Mouse (Mus musculus) midbrain, embryonic 14.5 days (tissue): Measurements from ENCODE around the gene Mthfd1l. TPM values are rescaled to one million over a fixed set of nuclear protein-coding genes. Genes with fewer than 3 reads are reported as not detected.

Source experiments
- ATAC-seq: fragments of 200-750 bp; cut with Nextera tagmentation; 2 replicates; pipeline ENCODE4 v1.8.0; 2017; ENCODE audit warnings: moderate number of reproducible peaks, moderate library complexity; ENCODE audit not compliant: low FRiP score, low TSS enrichment
- DNase-seq: peaks from one replicate; pipeline ENCODE4 v3.0.0-alpha.2; 2015
- H3K27ac ChIP-seq: fragments of 300-500 bp; sonication (generic); replicated peaks from 2 replicates; pipeline ENCODE4 v1.5.1; 2014; ENCODE audit warnings: mild to moderate bottlenecking, low read depth, low read length, moderate library complexity
- H3K27me3 ChIP-seq: fragments of 300-500 bp; sonication (generic); 2 replicates; pipeline ENCODE4 v1.6.1; 2014; ENCODE audit warnings: low read length, control low read depth, mixed read lengths; ENCODE audit not compliant: control insufficient read depth, insufficient read depth
- H3K36me3 ChIP-seq: fragments of 300-500 bp; sonication (generic); 2 replicates; pipeline ENCODE4 v1.6.1; 2014; ENCODE audit warnings: low read length, control low read depth; ENCODE audit not compliant: control insufficient read depth, insufficient read depth
- H3K4me1 ChIP-seq: fragments of 300-500 bp; sonication (generic); 2 replicates; pipeline ENCODE4 v1.6.1; 2014; ENCODE audit warnings: mild to moderate bottlenecking, antibody characterized with exemption, low read length, control low read depth; ENCODE audit not compliant: control insufficient read depth, insufficient read depth
- H3K4me2 ChIP-seq: fragments of 300-500 bp; sonication (generic); 2 replicates; pipeline ENCODE4 v1.6.1; 2014; ENCODE audit warnings: mild to moderate bottlenecking, low read length, moderate library complexity
- H3K4me3 ChIP-seq: fragments of 300-500 bp; sonication (generic); replicated peaks from 2 replicates; pipeline ENCODE4 v1.5.1; 2014; ENCODE audit warnings: low read depth, low read length
- H3K9ac ChIP-seq: fragments of 300-500 bp; sonication (generic); replicated peaks from 2 replicates; pipeline ENCODE4 v1.6.1; 2014; ENCODE audit warnings: mild to moderate bottlenecking, low read length, moderate library complexity
- H3K9me3 ChIP-seq: fragments of 300-500 bp; sonication (generic); 2 replicates; pipeline ENCODE4 v1.6.1; 2016; ENCODE audit warnings: low read length, control low read depth, mixed read lengths; ENCODE audit not compliant: control insufficient read depth
- WGBS: fragments of 180-500 bp; shearing (Covaris S2); extraction: QIAGEN DNeasy Blood & Tissue Kit; methylation state at CpG from one replicate; pipeline ENCODE4 v1.1.7; 2014; 5-methylcytosine and 5-hydroxymethylcytosine counted together
- polyA plus RNA-seq: library from polyadenylated mRNA; unstranded; fragments of >200 nt; fragmentation: Nextera tagmentation; extraction: Ambion mirVana; gene quantifications from 2 replicates; pipeline ENCODE4 v1.2.1, GENCODE M21; 2014

The Mthfd1l gene
- polyA plus RNA-seq, 1 experiment from 2014 or later: 6.4 TPM

DNA sequence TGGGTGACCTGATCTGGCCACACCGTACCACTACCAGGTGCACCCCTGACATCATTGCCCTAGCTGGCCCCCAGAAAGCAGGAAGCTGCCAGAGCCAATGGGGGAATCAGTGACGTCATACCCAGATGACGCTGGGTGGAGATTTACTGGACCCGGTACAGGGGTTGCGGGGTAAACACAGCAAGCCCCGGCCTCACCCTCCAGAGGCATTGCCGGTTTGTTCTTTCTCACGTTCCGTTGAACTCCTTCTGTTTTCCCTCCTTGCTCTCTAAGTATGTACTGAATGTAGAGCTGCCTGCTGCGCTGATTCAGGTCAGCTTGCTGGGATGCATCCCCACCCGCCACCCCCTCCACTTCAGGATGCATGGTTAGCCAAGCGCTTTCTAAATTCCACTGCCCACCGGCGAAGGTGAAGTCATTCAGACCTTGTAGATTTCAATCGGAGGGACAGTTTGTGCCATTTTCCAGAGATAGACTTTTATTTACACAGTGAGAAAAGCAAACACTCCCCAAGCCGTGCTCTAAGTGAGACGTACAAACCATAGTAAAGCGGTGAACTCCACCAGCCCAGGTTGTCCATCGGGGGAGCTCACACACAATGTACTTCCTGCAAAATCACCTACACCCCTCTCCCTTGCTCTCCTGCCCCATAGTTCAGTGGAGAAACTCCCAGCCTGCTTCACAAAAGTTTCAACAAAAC, 138.3 kb downstream of the Mthfd1l start:
- 72% methylated on average over 19 of the region's 19 CpGs for WGBS
- Histone ChIP-seq H3K9ac (no peak overlapping the region), H3K4me1 (peaks cover 7% of the 10 kb centered on the region; the same call in 1 of the 2 replicates), H3K27ac (no peak overlapping the region), H3K36me3 (no peaks in the 10 kb centered on the region), H3K4me3 (no peak overlapping the region), H3K27me3 (no peaks in the 10 kb centered on the region), H3K9me3 (no peaks in the 10 kb centered on the region), H3K4me2 (no peak overlapping the region)
- DNase-seq: no peak
- ATAC-seq: no peak

DNA sequence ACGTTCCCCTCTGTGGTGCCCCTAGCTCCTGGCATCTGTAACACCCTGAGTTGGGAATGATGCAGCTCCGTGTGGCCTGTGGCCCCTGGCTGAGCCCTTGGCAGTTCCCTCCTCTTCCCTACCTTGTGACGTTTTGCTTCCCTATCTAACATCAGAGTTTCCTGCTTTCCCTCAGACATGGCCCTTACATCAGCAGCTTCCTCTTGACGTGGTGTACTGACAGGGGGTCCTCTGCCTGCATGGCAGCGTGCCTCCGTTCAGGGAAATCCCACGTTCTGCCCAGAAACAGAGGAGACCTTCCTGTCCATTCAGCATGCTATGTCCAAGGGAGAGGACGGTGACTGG, 138.8 kb downstream of the Mthfd1l start:
- 78% methylated on average over 8 of the region's 8 CpGs for WGBS
- Histone ChIP-seq H3K9ac (no peak overlapping the region), H3K36me3 (no peaks in the 10 kb centered on the region), H3K4me1 (peaks cover 7% of the 10 kb centered on the region; the same call in 1 of the 2 replicates), H3K27ac (no peak overlapping the region), H3K4me2 (no peak overlapping the region), H3K9me3 (no peaks in the 10 kb centered on the region), H3K4me3 (no peak overlapping the region), H3K27me3 (no peaks in the 10 kb centered on the region)
- ATAC-seq (no peak), DNase-seq (no peak)

DNA sequence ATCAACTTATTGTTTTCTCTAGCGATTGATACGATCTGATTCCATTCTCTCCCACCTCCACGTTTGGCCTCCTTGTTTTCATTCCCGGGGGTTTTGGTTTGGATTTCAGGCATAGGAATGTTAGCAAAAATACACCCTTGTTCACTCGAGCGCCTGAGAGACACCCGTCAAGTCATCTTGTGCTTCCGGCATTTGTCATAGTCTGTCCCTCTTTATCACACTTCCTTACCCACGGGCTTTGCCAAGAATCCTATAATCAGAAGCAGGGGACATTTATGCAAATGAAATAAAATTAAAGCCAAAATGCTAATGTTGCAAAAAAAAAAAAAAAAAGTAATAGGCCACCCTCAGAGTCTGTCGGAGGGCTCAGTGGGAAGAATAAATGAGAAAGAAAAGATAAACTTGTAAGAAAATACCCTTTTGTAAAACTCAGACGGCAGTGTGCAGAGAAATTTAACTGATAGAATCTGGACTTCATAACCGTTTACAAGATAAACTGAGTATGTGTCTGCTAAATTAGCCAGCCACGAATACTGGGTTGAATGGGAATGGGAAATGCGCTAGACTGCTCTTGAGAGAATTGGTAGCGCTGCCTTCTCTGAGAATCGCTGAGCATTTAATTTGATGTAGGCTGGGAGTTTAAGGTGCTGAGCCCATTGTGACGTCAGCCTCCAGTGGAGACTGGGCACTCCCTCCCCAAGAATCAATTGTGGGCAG, 139.9 kb downstream of the Mthfd1l start:
- no peaks in the 10 kb centered on the region for H3K36me3 ChIP-seq
- ATAC-seq (peak; percentile 41; the same call in 1 of the 2 replicates), DNase-seq (peak; percentile 30)
- 53% methylated on average over 17 of the region's 17 CpGs for WGBS
- no peak overlapping the region for H3K4me3 ChIP-seq
- H3K9me3 ChIP-seq: no peaks in the 10 kb centered on the region
- H3K4me2 ChIP-seq: no peak overlapping the region
- H3K27me3 ChIP-seq: no peaks in the 10 kb centered on the region
- 0 out of 2 replicates have a peak, but pooled peaks cover 2% of the 10 kb centered on the region for H3K4me1 ChIP-seq
- no peak overlapping the region for H3K9ac ChIP-seq
- H3K27ac ChIP-seq: 0 out of 2 replicates have a peak overlapping the region, but pooled peaks have one; percentile 14

DNA sequence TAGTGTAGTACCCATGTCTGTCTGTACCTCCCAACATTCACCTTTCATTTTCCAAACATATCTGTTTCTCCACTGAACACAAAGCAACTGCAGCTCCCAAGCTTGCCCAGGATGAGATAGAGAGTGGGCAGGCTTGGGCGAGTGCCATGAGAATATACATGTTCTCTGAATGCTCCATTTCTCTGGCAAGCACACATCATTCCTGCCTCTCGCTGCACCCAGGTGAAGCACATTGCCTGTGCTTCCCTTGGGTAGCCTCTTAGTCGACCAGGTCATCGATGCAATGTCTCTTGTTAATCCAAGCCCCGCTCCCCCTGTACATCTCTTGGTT, 140.4 kb downstream of the Mthfd1l start:
- Histone ChIP-seq H3K27me3 (no peaks in the 10 kb centered on the region), H3K36me3 (no peaks in the 10 kb centered on the region), H3K4me2 (no peak overlapping the region), H3K9me3 (no peaks in the 10 kb centered on the region), H3K9ac (no peak overlapping the region), H3K4me1 (no peaks in the 10 kb centered on the region), H3K4me3 (no peak overlapping the region), H3K27ac (0 out of 2 replicates have a peak overlapping the region, but pooled peaks have one; percentile 14)
- no peak for ATAC-seq
- WGBS: 95% methylated on average over 5 of the region's 5 CpGs
- DNase-seq: no peak

DNA sequence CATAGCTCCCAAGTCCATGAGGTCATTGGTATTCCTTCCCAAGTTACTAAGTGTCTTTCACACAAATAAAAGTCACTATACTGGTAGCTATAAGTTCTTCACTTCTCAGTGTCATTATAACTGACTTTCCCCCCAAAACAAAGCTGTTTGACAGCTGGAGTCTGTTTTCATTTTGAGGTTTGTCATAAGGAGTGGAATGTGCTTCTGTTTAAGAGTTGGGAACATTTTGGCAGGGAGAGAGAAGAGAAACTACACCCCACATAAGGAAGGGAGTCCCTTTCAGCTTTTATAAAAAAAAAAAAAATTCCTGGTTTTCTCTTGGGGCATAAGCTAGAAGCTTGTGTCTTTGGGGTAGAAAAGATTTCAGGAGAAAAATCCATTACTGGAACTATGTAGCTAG, 143.7 kb downstream of the Mthfd1l start:
- no peaks in the 10 kb centered on the region for H3K36me3 ChIP-seq
- DNase-seq: no peak
- H3K9ac ChIP-seq: no peak overlapping the region
- no peaks in the 10 kb centered on the region for H3K27me3 ChIP-seq
- no peak overlapping the region for H3K27ac ChIP-seq
- ATAC-seq: no peak
- H3K4me2 ChIP-seq: no peak overlapping the region
- H3K4me1 ChIP-seq: no peaks in the 10 kb centered on the region
- H3K9me3 ChIP-seq: no peaks in the 10 kb centered on the region
- H3K4me3 ChIP-seq: no peak overlapping the region

DNA sequence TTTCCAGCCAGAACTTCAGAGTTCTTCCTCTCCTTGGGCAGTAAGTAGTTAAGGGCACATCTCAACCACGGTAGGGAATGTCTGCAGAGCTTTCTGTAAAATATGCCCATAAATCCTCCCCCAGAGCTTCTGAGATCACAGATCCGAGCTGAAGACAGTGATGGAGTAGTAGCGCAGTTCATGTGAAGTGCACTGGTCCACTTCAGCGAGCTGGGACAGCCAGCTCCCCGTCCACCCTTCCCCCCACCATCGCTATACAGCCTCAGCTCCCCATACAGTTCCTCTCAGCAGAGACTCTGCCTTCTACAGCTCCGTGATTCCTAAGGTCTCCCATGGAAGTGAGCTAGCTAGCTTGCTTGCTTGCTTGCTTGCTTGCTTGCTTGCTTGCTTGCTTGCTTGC, 144.2 kb downstream of the Mthfd1l start:
- no peaks in the 10 kb centered on the region for H3K36me3 ChIP-seq
- no peak overlapping the region for H3K9ac ChIP-seq
- DNase-seq (no peak), ATAC-seq (no peak)
- H3K27ac ChIP-seq: no peak overlapping the region
- no peak overlapping the region for H3K4me2 ChIP-seq
- WGBS: 62% methylated on average over 7 of the region's 7 CpGs
- no peak overlapping the region for H3K4me3 ChIP-seq
- no peaks in the 10 kb centered on the region for H3K27me3 ChIP-seq
- H3K4me1 ChIP-seq: no peaks in the 10 kb centered on the region
- H3K9me3 ChIP-seq: no peaks in the 10 kb centered on the region

DNA sequence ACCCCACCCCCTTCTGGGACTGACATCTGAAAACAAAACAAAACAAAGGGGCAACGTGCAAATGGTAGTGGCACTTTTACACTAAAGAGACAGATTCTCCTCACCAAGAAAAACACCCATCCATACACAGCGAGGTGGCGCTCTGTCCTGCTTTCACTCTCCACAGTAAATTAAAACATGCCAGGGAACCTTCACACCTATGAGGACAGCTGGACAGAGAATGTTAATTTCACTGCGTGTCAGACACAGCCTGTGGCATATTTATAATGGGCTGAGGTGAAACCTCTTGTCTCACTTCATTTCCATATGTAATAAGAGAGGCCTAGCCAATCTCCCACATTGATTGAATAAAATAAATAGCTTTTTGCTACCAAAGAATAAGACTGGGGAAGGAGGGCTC, 146.4 kb downstream of the Mthfd1l start:
- 67% methylated on average over 4 of the region's 4 CpGs for WGBS
- Histone ChIP-seq H3K9me3 (no peaks in the 10 kb centered on the region), H3K4me1 (no peaks in the 10 kb centered on the region), H3K27me3 (no peaks in the 10 kb centered on the region), H3K27ac (no peak overlapping the region), H3K9ac (no peak overlapping the region), H3K4me3 (no peak overlapping the region), H3K36me3 (no peaks in the 10 kb centered on the region), H3K4me2 (no peak overlapping the region)
- DNase-seq: no peak
- ATAC-seq: no peak

DNA sequence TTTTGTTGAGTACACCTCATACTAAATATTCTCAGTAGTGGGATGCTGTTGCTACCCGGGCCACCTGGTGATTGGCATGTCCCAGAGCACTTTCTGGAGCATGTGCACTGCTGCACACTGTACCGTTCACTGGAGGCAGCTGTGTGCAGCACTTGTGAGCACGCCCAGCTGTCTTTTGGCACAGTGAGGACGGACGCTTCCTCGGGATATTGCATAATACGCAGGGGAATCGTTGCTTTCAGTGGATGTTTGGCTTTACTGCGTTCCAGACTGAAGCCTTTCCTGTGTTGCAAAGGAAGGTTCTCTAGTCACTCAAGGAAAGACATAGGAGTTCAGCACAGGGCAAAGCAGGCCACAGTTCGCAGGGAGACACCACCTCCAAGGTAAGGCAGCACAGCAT, 147.8 kb downstream of the Mthfd1l start:
- ATAC-seq (no peak), DNase-seq (no peak)
- H3K9me3 ChIP-seq: no peaks in the 10 kb centered on the region
- no peak overlapping the region for H3K9ac ChIP-seq
- no peaks in the 10 kb centered on the region for H3K27me3 ChIP-seq
- H3K4me1 ChIP-seq: no peaks in the 10 kb centered on the region
- 85% methylated on average over 10 of the region's 10 CpGs for WGBS
- H3K27ac ChIP-seq: no peak overlapping the region
- H3K4me3 ChIP-seq: no peak overlapping the region
- H3K36me3 ChIP-seq: no peaks in the 10 kb centered on the region
- no peak overlapping the region for H3K4me2 ChIP-seq

DNA sequence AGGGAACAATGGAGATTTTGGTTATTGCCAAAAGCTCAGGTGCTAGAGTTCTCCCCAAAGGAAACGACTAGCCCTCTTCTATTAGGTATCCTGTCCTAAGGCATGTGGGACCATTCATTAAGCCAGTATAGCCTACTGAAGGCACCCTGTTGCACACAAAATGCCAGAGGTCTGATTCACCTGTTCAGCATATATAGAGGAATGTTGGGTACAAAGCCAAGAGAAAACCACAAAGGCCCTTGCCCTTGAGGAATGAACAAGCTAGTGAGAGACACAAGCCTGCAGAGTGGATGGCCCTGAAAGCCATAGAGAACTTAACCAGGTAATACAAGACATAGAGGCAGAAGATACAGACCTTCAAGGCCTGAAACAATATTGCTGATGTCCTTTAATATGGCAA, 148.3 kb downstream of the Mthfd1l start:
- ATAC-seq: no peak
- H3K27ac ChIP-seq: no peak overlapping the region

More for the DNA sequence above, 148.3 kb downstream of the Mthfd1l start:
- H3K27me3 ChIP-seq: no peaks in the 10 kb centered on the region
- no peaks in the 10 kb centered on the region for H3K4me1 ChIP-seq
- no peak overlapping the region for H3K4me2 ChIP-seq
- no peaks in the 10 kb centered on the region for H3K9me3 ChIP-seq
- no peak overlapping the region for H3K9ac ChIP-seq
- H3K4me3 ChIP-seq: no peak overlapping the region
- no peaks in the 10 kb centered on the region for H3K36me3 ChIP-seq
- WGBS: 93% methylated on average over 1 of the region's 1 CpGs
- no peak for DNase-seq
